Mouse (Mus musculus) liver (tissue): ENCODE data around the gene Arhgap8.
"Not testable (repeated sequence)": the region's sequence is repeated elsewhere in the genome, so short reads cannot be mapped to it uniquely, and the experiment has no call there.

Experiments used
- DNase-seq: peaks from one replicate; pipeline ENCODE4 v3.0.0-alpha.2; 2020; ENCODE audit warnings: mixed read lengths

Gene Arhgap8

GRCm38 (mm10) chr15:84738246-84738645 lies 18.4 kb downstream of the Arhgap8 start:
- DNase-seq = no peak

- DNase-seq = no peak
Measured at GRCm38 (mm10) chr15:84741573-84741972, 21.7 kb downstream of the Arhgap8 start.

- DNase-seq = no peak
Measured at GRCm38 (mm10) chr15:84743347-84743746, 23.5 kb downstream of the Arhgap8 start.

GRCm38 (mm10) chr15:84744308-84744707 lies 24.5 kb downstream of the Arhgap8 start:
- DNase-seq = no peak

- DNase-seq = no peak
Measured at GRCm38 (mm10) chr15:84745831-84746230, 26.0 kb downstream of the Arhgap8 start.

GRCm38 (mm10) chr15:84754987-84755386 lies 35.1 kb downstream of the Arhgap8 start:
- DNase-seq = peak; percentile 64

GRCm38 (mm10) chr15:84756426-84756825 lies 36.6 kb downstream of the Arhgap8 start:
- no peak for DNase-seq

- peak; percentile 32 for DNase-seq
Measured at GRCm38 (mm10) chr15:84758493-84758892, 38.6 kb downstream of the Arhgap8 start.

- no peak for DNase-seq
Measured at GRCm38 (mm10) chr15:84762712-84763422, 43.0 kb downstream of the Arhgap8 start.

GRCm38 (mm10) chr15:84763423-84763812 lies 43.6 kb downstream of the Arhgap8 start:
- no peak for DNase-seq

- peak; percentile 43 for DNase-seq
Measured at GRCm38 (mm10) chr15:84766621-84767020, 46.8 kb downstream of the Arhgap8 start.

GRCm38 (mm10) chr15:84768531-84768930 lies 48.7 kb downstream of the Arhgap8 start:
- DNase-seq = not testable (repeated sequence)

- no peak for DNase-seq
Measured at GRCm38 (mm10) chr15:84769641-84770341, 49.9 kb downstream of the Arhgap8 start.

- DNase-seq = no peak
Measured at GRCm38 (mm10) chr15:84772191-84773111, 52.6 kb downstream of the Arhgap8 start.

- no peak for DNase-seq
Measured at GRCm38 (mm10) chr15:84775421-84776174, 55.7 kb downstream of the Arhgap8 start.

GRCm38 (mm10) chr15:84778587-84778986 lies 58.7 kb downstream of the Arhgap8 start:
- DNase-seq = no peak

- DNase-seq = no peak
Measured at GRCm38 (mm10) chr15:84784812-84785211, 65.0 kb downstream of the Arhgap8 start.

- no peak for DNase-seq
Measured at GRCm38 (mm10) chr15:84787161-84787560, 67.3 kb downstream of the Arhgap8 start.

- no peak for DNase-seq
Measured at GRCm38 (mm10) chr15:84793649-84794048, 73.8 kb downstream of the Arhgap8 start.

- no peak for DNase-seq
Measured at GRCm38 (mm10) chr15:84800132-84800531, 80.3 kb downstream of the Arhgap8 start.

- DNase-seq = peak; percentile 36
Measured at GRCm38 (mm10) chr15:84803685-84804084, 83.8 kb downstream of the Arhgap8 start.

GRCm38 (mm10) chr15:84809275-84809952 lies 89.6 kb downstream of the Arhgap8 start:
- no peak for DNase-seq
